Mouse (Mus musculus): Measurements from ENCODE around the gene Gnas. TPM values are rescaled to one million over a fixed set of nuclear protein-coding genes. Genes with fewer than 3 reads are reported as not detected.

Gene Gnas
- polyA plus RNA-seq, 1 experiment from 2014 or later = 1,406 TPM

GRCm38 (mm10) chr2:174381021-174381420 lies 96.9 kb downstream of the Gnas start:
- Histone ChIP-seq H3K4me3 (ENCODE audit: low read depth, low read length) (no peak overlapping the region), H3K27ac (replicated peaks; ENCODE audit: low read depth, low read length) (no peak overlapping the region), H3K9ac (ENCODE audit: low read length) (no peak overlapping the region), H3K36me3 (ENCODE audit: control insufficient read depth, insufficient read depth, low read length) (no peaks in the 10 kb centered on the region), H3K4me2 (ENCODE audit: low read depth, severe bottlenecking) (no peak overlapping the region), H3K9me3 (ENCODE audit: control insufficient read depth, low read length) (no peaks in the 10 kb centered on the region), H3K4me1 (ENCODE audit: control insufficient read depth, insufficient read depth, low read length) (no peaks in the 10 kb centered on the region), H3K27me3 (ENCODE audit: control insufficient read depth, insufficient read depth, low read length) (no peaks in the 10 kb centered on the region)
- no peak for DNase-seq (ENCODE audit: low spot score)
- 85% methylated on average over 9 of the region's 9 CpGs for WGBS
- ATAC-seq (ENCODE audit: insufficient number of reproducible peaks, low FRiP score, low TSS enrichment, low read depth) = no peak

- H3K9ac ChIP-seq (ENCODE audit: low read length) = no peak overlapping the region
- WGBS = 92% methylated on average over 3 of the region's 3 CpGs
- no peaks in the 10 kb centered on the region for H3K27me3 ChIP-seq (ENCODE audit: control insufficient read depth, insufficient read depth, low read length)
- no peaks in the 10 kb centered on the region for H3K9me3 ChIP-seq (ENCODE audit: control insufficient read depth, low read length)
- no peaks in the 10 kb centered on the region for H3K36me3 ChIP-seq (ENCODE audit: control insufficient read depth, insufficient read depth, low read length)
- H3K4me1 ChIP-seq (ENCODE audit: control insufficient read depth, insufficient read depth, low read length) = no peaks in the 10 kb centered on the region
- H3K4me2 ChIP-seq (ENCODE audit: low read depth, severe bottlenecking) = no peak overlapping the region
- ATAC-seq (ENCODE audit: insufficient number of reproducible peaks, low FRiP score, low TSS enrichment, low read depth) = no peak
- no peak overlapping the region for H3K4me3 ChIP-seq (ENCODE audit: low read depth, low read length)
- no peak overlapping the region for H3K27ac ChIP-seq (replicated peaks; ENCODE audit: low read depth, low read length)
- no peak for DNase-seq (ENCODE audit: low spot score)
These were observed 107.8 kb downstream of the Gnas start for GRCm38 (mm10) chr2:174391936-174392335.

GRCm38 (mm10) chr2:174392554-174392953 lies 108.4 kb downstream of the Gnas start:
- Histone ChIP-seq H3K27me3 (ENCODE audit: control insufficient read depth, insufficient read depth, low read length) (no peaks in the 10 kb centered on the region), H3K27ac (replicated peaks; ENCODE audit: low read depth, low read length) (no peak overlapping the region), H3K4me1 (ENCODE audit: control insufficient read depth, insufficient read depth, low read length) (no peaks in the 10 kb centered on the region), H3K9me3 (ENCODE audit: control insufficient read depth, low read length) (no peaks in the 10 kb centered on the region), H3K4me3 (ENCODE audit: low read depth, low read length) (no peak overlapping the region), H3K4me2 (ENCODE audit: low read depth, severe bottlenecking) (no peak overlapping the region), H3K9ac (ENCODE audit: low read length) (no peak overlapping the region), H3K36me3 (ENCODE audit: control insufficient read depth, insufficient read depth, low read length) (no peaks in the 10 kb centered on the region)
- ATAC-seq (ENCODE audit: insufficient number of reproducible peaks, low FRiP score, low TSS enrichment, low read depth) = no peak
- DNase-seq (ENCODE audit: low spot score) = no peak
- 74% methylated on average over 9 of the region's 9 CpGs for WGBS

- H3K9me3 ChIP-seq (ENCODE audit: control insufficient read depth, low read length) = no peaks in the 10 kb centered on the region
- H3K27me3 ChIP-seq (ENCODE audit: control insufficient read depth, insufficient read depth, low read length) = no peaks in the 10 kb centered on the region
- no peak overlapping the region for H3K27ac ChIP-seq (replicated peaks; ENCODE audit: low read depth, low read length)
- WGBS = 85% methylated on average over 5 of the region's 5 CpGs
- no peak overlapping the region for H3K4me3 ChIP-seq (ENCODE audit: low read depth, low read length)
- H3K4me1 ChIP-seq (ENCODE audit: control insufficient read depth, insufficient read depth, low read length) = no peaks in the 10 kb centered on the region
- H3K36me3 ChIP-seq (ENCODE audit: control insufficient read depth, insufficient read depth, low read length) = no peaks in the 10 kb centered on the region
- no peak overlapping the region for H3K9ac ChIP-seq (ENCODE audit: low read length)
- no peak for DNase-seq (ENCODE audit: low spot score)
- H3K4me2 ChIP-seq (ENCODE audit: low read depth, severe bottlenecking) = no peak overlapping the region
- no peak for ATAC-seq (ENCODE audit: insufficient number of reproducible peaks, low FRiP score, low TSS enrichment, low read depth)
These were observed 109.3 kb downstream of the Gnas start for GRCm38 (mm10) chr2:174393383-174393782.

MicroRNAs encoded within 50 kb of the gene (microRNA counts, 519-probe panel; counts per million panel counts)
- microRNA mmu-miR-296-3p (not detected), microRNA mmu-miR-296-5p (4,770 counts per million, percentile 78 among the panel's probes with 10 or more counts), microRNA mmu-miR-298 (2,514 counts per million, percentile 23 among the panel's probes with 10 or more counts)

Small RNA genes lying within 50 kb of the gene (microRNA-seq; reads per million reads assigned to microRNA genes)
- not detected for gene Gm27591
- 8,265 reads per million, percentile 93 among the genes with 10 or more reads in this experiment for gene Mir296
- 9,054 reads per million, percentile 94 among the genes with 10 or more reads in this experiment for gene Mir298

Other genes with a start within 250 kb of the Gnas start
- 9.0 and 10.1 TPM in 2 replicates for gene Stx16, start 208.0 kb upstream of the Gnas start, polyA plus RNA-seq (2014; fragmentation: Nextera tagmentation; extraction: Ambion mirVana)
- 34.5 and 40.2 TPM in 2 replicates for gene Npepl1, start 174.0 kb upstream of the Gnas start, polyA plus RNA-seq (2014; fragmentation: Nextera tagmentation; extraction: Ambion mirVana)
- 8.6 and 13.0 TPM in 2 replicates for gene Gm20721, start 62.4 kb downstream of the Gnas start, polyA plus RNA-seq (2014; fragmentation: Nextera tagmentation; extraction: Ambion mirVana)
- gene Nelfcd, start 131.5 kb downstream of the Gnas start, polyA plus RNA-seq (2014; fragmentation: Nextera tagmentation; extraction: Ambion mirVana) = 195 and 200 TPM in 2 replicates
- 99.6 and 106 TPM in 2 replicates for gene Ctsz, start 154.7 kb downstream of the Gnas start, polyA plus RNA-seq (2014; fragmentation: Nextera tagmentation; extraction: Ambion mirVana)
- gene Tubb1, start 166.4 kb downstream of the Gnas start, polyA plus RNA-seq (2014; fragmentation: Nextera tagmentation; extraction: Ambion mirVana) = 4.9 and 6.0 TPM in 2 replicates
- gene Atp5e, start 179.8 kb downstream of the Gnas start, polyA plus RNA-seq (2014; fragmentation: Nextera tagmentation; extraction: Ambion mirVana) = 720 and 731 TPM in 2 replicates
- 118 and 123 TPM in 2 replicates for gene Prelid3b, start 188.8 kb downstream of the Gnas start, polyA plus RNA-seq (2014; fragmentation: Nextera tagmentation; extraction: Ambion mirVana)